Mouse (Mus musculus) MEL (cell line): ENCODE results near the gene Med13l. TPM values are rescaled to one million over a fixed set of nuclear protein-coding genes. Genes with fewer than 3 reads are reported as not detected.

Experiments
- DNase-seq: peaks from one replicate; pipeline ENCODE4 v3.0.0; 2011; ENCODE audit warnings: low read depth, low spot score
- H3K27ac ChIP-seq: 2 replicates; pipeline ENCODE4 v1.5.1; 2012; ENCODE audit warnings: low read depth, mild to moderate bottlenecking, control low read depth, low read length, moderate library complexity; ENCODE audit not compliant: control insufficient read depth
- H3K27me3 ChIP-seq, 2 experiments: fragments of 150-350 bp in 1 of 2; sonication (generic) in 1 of 2; 2 replicates each; pipeline ENCODE4 v1.6.1; 2012; ENCODE audit warnings: low read length in 2 of 2, mild to moderate bottlenecking in 2 of 2, improper control_type of control experiment in 1 of 2, moderate library complexity in 1 of 2; ENCODE audit not compliant: insufficient read depth in 2 of 2, control insufficient read depth in 1 of 2
- H3K36me3 ChIP-seq, 2 experiments: 2 replicates each; pipeline ENCODE4 v1.6.1; 2012 to 2014; ENCODE audit warnings: low read length in 2 of 2, improper control_type of control experiment in 1 of 2, inconsistent platforms in 1 of 2, mild to moderate bottlenecking in 1 of 2; ENCODE audit not compliant: insufficient read depth in 2 of 2, control insufficient read depth in 1 of 2
- H3K4me1 ChIP-seq, 2 experiments: fragments of 150-350 bp in 1 of 2; sonication (generic) in 1 of 2; 2 replicates each; pipeline ENCODE4 v1.6.1; 2012; ENCODE audit warnings: low read length in 2 of 2, improper control_type of control experiment in 1 of 2, mild to moderate bottlenecking in 1 of 2; ENCODE audit not compliant: insufficient read depth in 2 of 2, control insufficient read depth in 1 of 2
- H3K4me3 ChIP-seq, 2 experiments: fragments of 150-350 bp in 1 of 2; sonication (generic) in 1 of 2; 2 replicates each; pipeline ENCODE4 v1.5.1; 2012; ENCODE audit warnings: low read depth in 2 of 2, low read length in 2 of 2, mild to moderate bottlenecking in 2 of 2, moderate library complexity in 2 of 2, control low read depth in 1 of 2, improper control_type of control experiment in 1 of 2; ENCODE audit not compliant: control insufficient read depth in 1 of 2, insufficient read depth in 1 of 2
- H3K79me2 ChIP-seq: 2 replicates; pipeline ENCODE4 v1.6.1; 2012; ENCODE audit warnings: mild to moderate bottlenecking, low read length, moderate library complexity; ENCODE audit not compliant: control insufficient read depth, poor library complexity, insufficient read depth
- H3K9ac ChIP-seq: 2 replicates; pipeline ENCODE4 v1.6.1; 2012; ENCODE audit warnings: low read depth, mild to moderate bottlenecking, control low read depth, low read length, moderate library complexity; ENCODE audit not compliant: control insufficient read depth, poor library complexity, severe bottlenecking
- H3K9me3 ChIP-seq: fragments of 150-350 bp; sonication (generic); replicated peaks from 2 replicates; pipeline ENCODE4 v1.6.1; 2012; ENCODE audit warnings: mild to moderate bottlenecking, low read length, improper control_type of control experiment, moderate library complexity; ENCODE audit not compliant: insufficient read depth
- CTCF ChIP-seq, 3 experiments: IDR thresholded peaks in 2 of 3; conservative IDR thresholded peaks in 1 of 3; 2 replicates each; pipeline ENCODE4 v1.5.1; 2011 to 2012; ENCODE audit warnings: low read length in 3 of 3, low read depth in 2 of 3, mild to moderate bottlenecking in 2 of 3, improper control_type of control experiment in 1 of 3, inconsistent platforms in 1 of 3, mixed read lengths in 1 of 3, moderate library complexity in 1 of 3; ENCODE audit not compliant: control insufficient read depth in 1 of 3, insufficient read depth in 1 of 3, poor library complexity in 1 of 3, severe bottlenecking in 1 of 3
- JUND ChIP-seq: IDR thresholded peaks from 2 replicates; pipeline ENCODE4 v1.6.1; 2011; ENCODE audit warnings: low read depth, mild to moderate bottlenecking, improper control_type of control experiment, low read length
- KAT2A ChIP-seq: conservative IDR thresholded peaks from 2 replicates; pipeline ENCODE4 v1.6.1; 2012; ENCODE audit warnings: low read depth, low read length, improper control_type of control experiment, inconsistent platforms
- MAFK ChIP-seq: IDR thresholded peaks from 2 replicates; pipeline ENCODE4 v1.6.1; 2011; ENCODE audit warnings: low read depth, mild to moderate bottlenecking, low read length, improper control_type of control experiment, borderline replicate concordance
- MAX ChIP-seq: IDR thresholded peaks from 2 replicates; pipeline ENCODE4 v1.6.1; 2011; ENCODE audit warnings: low read length, improper control_type of control experiment
- MYC ChIP-seq: IDR thresholded peaks from 2 replicates; pipeline ENCODE4 v1.6.1; 2011; ENCODE audit warnings: low read depth, mild to moderate bottlenecking, low read length, improper control_type of control experiment, moderate library complexity
- POLR2AphosphoS5 ChIP-seq: IDR thresholded peaks from 2 replicates; pipeline ENCODE4 v1.6.1; 2012; ENCODE audit warnings: low read depth, borderline replicate concordance, mild to moderate bottlenecking, inconsistent platforms, low read length, moderate library complexity, mixed read lengths
- RAD21 ChIP-seq: IDR thresholded peaks from 2 replicates; pipeline ENCODE4 v1.6.1; 2011; ENCODE audit warnings: mild to moderate bottlenecking, low read depth, low read length, improper control_type of control experiment
- SMC3 ChIP-seq: IDR thresholded peaks from 2 replicates; pipeline ENCODE4 v1.6.1; 2011; ENCODE audit warnings: low read depth, low read length, improper control_type of control experiment
- TBP ChIP-seq: IDR thresholded peaks from 2 replicates; pipeline ENCODE4 v1.8.0; 2011; ENCODE audit warnings: low read depth, low read length, improper control_type of control experiment
- TCF12 ChIP-seq: IDR thresholded peaks from 2 replicates; pipeline ENCODE4 v1.6.1; 2014; ENCODE audit warnings: low read depth, mild to moderate bottlenecking, inconsistent platforms, low read length, improper control_type of control experiment, moderate library complexity
- UBTF ChIP-seq: IDR thresholded peaks from 2 replicates; pipeline ENCODE4 v1.6.1; 2012; ENCODE audit warnings: low read depth, mild to moderate bottlenecking, inconsistent platforms, low read length, improper control_type of control experiment, moderate library complexity, borderline replicate concordance; ENCODE audit not compliant: insufficient read depth
- USF2 ChIP-seq, 2 experiments: IDR thresholded peaks; 2 replicates each; pipeline ENCODE4 v1.6.1; 2011 to 2012; ENCODE audit warnings: improper control_type of control experiment in 2 of 2, low read length in 2 of 2, borderline replicate concordance in 1 of 2, inconsistent platforms in 1 of 2, low read depth in 1 of 2, mild to moderate bottlenecking in 1 of 2; ENCODE audit not compliant: insufficient read depth in 1 of 2
- ZC3H11A ChIP-seq: IDR thresholded peaks from 2 replicates; pipeline ENCODE4 v1.6.1; 2012; ENCODE audit warnings: low read depth, mild to moderate bottlenecking, inconsistent platforms, low read length, improper control_type of control experiment
- ZMIZ1 ChIP-seq: IDR thresholded peaks from 2 replicates; pipeline ENCODE4 v1.6.1; 2012; ENCODE audit warnings: low read depth, mild to moderate bottlenecking, inconsistent platforms, low read length, improper control_type of control experiment, moderate library complexity
- polyA plus RNA-seq, 2 experiments: library from polyadenylated mRNA; stranded (reverse) in 1 of 2; unstranded in 1 of 2; fragments of >175 nt in 1 of 2; fragments of >200 nt in 1 of 2; gene quantifications; 2 replicates each; pipeline versions ENCODE4 v1.2.1 to v1.2.4; 2012; ENCODE audit warnings: low replicate concordance in 2 of 2, low read depth in 1 of 2; ENCODE audit not compliant: insufficient read length in 2 of 2, insufficient read depth in 1 of 2, missing spikeins in 1 of 2
- total RNA-seq: library from RNA; depleted of rRNA; stranded (reverse); fragments of 300-350 nt; gene quantifications from 2 replicates; pipeline ENCODE4 v1.2.3, GENCODE M21; 2012

Med13l gene
- total and polyA plus RNA-seq, 3 experiments = 13.4 to 16.1 TPM; not detected in 1

GRCm38 (mm10) chr5:118654599-118654998, 94.1 kb downstream of the Med13l start:
- peaks cover 0 to 13% of the 10 kb centered on the region in 2 experiments; a peak in 2 of 4 replicates for H3K36me3 ChIP-seq
- H3K4me3 ChIP-seq = no peak overlapping the region
- DNase-seq = no peak
- no peak for TF ChIP-seq SMC3
- no peak for TF ChIP-seq ZMIZ1
- no peak for TF ChIP-seq TCF12
- no peak for TF ChIP-seq MAFK
- no peak for TF ChIP-seq TBP
- no peak for TF ChIP-seq USF2 (IDR thresholded peaks at IDR 0.05; ENCODE audit: borderline replicate concordance in 1 of 2, insufficient read depth in 1 of 2, low read depth in 1 of 2, low read length in 2 of 2)
- no peak for TF ChIP-seq ZC3H11A
- no peak for TF ChIP-seq POLR2AphosphoS5
- TF ChIP-seq UBTF = no peak
- TF ChIP-seq MAX = no peak
- no peak for TF ChIP-seq JUND
- TF ChIP-seq MYC = no peak
- no peaks in the 10 kb centered on the region for H3K9me3 ChIP-seq
- H3K79me2 ChIP-seq = peaks cover 13% of the 10 kb centered on the region; the same call in 1 of the 2 replicates
- H3K9ac ChIP-seq = no peak overlapping the region
- no peak overlapping the region for H3K27ac ChIP-seq
- H3K27me3 ChIP-seq = no peaks in the 10 kb centered on the region
- peaks cover 4 to 11% of the 10 kb centered on the region in 2 experiments; a peak in 3 of 4 replicates for H3K4me1 ChIP-seq

GRCm38 (mm10) chr5:118655025-118655424, 94.5 kb downstream of the Med13l start:
- H3K4me1 ChIP-seq = peaks cover 2 to 7% of the 10 kb centered on the region in 2 experiments; a peak in 3 of 4 replicates
- no peak for DNase-seq
- H3K27me3 ChIP-seq = no peaks in the 10 kb centered on the region
- H3K36me3 ChIP-seq = peaks cover 0 to 10% of the 10 kb centered on the region in 2 experiments; a peak in 2 of 4 replicates
- peaks cover 13% of the 10 kb centered on the region; the same call in 1 of the 2 replicates for H3K79me2 ChIP-seq
- H3K9ac ChIP-seq = no peak overlapping the region
- H3K9me3 ChIP-seq = no peaks in the 10 kb centered on the region
- H3K27ac ChIP-seq = no peak overlapping the region
- H3K4me3 ChIP-seq = no peak overlapping the region
- TF ChIP-seq CTCF (IDR thresholded peaks at IDR 0.05 in 2 of 3, conservative IDR thresholded peaks at IDR 0.05 in 1 of 3; ENCODE audit: control insufficient read depth in 1 of 3, insufficient read depth in 1 of 3, low read depth in 2 of 3, low read length in 3 of 3, poor library complexity in 1 of 3, severe bottlenecking in 1 of 3) = peak in 1 of 3 experiments; percentile 21; a peak in 2 of 6 replicates
- peak; percentile 39 for TF ChIP-seq RAD21
- no peak for TF ChIP-seq KAT2A
- TF ChIP-seq SMC3 = peak; percentile 26; the same call in 1 of the 2 replicates
